Mouse (Mus musculus): ENCODE results near the gene Dennd5a.

The Dennd5a gene

DNA sequence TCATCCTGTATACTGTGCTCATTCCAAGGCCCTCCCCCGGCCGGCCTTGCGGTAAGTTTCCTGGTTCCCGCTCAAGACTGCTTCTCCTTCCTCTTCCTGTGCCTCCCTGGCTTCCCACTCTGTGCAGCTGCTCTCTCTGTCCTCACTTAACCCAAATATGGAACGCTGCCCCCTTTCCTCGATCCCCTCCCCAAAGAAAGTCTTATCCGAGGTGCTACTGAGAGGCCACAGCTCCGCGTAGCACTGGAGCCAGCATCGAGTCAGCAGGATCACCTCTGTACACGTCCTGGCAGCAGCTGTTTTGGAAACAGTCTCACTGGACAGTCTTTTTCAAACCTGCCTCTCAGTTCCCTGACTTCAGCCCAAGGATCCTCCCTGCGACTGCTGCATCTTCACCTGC is 81.1 kb downstream of the Dennd5a start:
- peak; percentile 38 to 72 for DNase-seq

DNA sequence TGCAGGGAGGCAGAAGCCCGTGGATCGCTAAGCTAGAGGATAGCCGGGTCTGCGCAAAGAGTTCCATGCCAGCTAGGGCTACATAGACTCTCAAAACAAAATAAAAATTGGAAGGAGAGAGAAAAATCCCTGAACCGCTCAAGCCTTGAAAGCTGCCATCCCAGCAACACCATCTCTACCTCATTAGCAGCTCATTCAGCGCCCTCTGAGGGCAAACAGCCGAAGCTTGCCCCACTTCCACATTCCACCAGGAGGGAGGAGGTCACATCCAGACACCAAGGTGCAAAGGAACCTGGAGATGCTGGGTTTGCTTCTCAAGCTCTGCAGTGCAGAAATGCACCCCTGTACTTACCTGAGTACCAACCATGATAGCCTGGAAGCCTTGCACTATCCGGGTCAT is 84.2 kb downstream of the Dennd5a start:
- no peak for DNase-seq

DNA sequence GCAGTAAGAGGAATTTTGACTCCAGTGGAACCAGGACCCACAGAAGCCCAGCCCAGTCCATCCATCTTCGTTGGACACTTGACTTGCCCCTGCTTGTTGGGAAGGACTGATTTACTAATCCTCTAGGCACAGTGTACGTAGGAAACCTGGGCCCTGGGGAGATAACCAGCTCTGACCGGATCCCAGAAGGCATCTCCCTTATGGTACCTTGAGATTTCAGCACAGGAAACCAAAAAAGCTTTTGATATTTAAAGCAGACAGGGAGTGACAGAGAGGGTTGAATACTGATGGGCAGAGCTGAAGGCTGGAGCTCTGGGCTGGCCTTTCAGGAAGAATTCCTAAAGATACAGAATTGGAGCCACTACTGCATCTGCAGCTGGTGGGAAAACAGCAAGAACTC is 84.7 kb downstream of the Dennd5a start:
- no peak for DNase-seq

- no peak for DNase-seq
Observed at GRCm38 (mm10) chr7:109875033-109875432, 85.2 kb downstream of the Dennd5a start.

GRCm38 (mm10) chr7:109873170-109873569 is 87.1 kb downstream of the Dennd5a start:
- no peak for DNase-seq

DNA sequence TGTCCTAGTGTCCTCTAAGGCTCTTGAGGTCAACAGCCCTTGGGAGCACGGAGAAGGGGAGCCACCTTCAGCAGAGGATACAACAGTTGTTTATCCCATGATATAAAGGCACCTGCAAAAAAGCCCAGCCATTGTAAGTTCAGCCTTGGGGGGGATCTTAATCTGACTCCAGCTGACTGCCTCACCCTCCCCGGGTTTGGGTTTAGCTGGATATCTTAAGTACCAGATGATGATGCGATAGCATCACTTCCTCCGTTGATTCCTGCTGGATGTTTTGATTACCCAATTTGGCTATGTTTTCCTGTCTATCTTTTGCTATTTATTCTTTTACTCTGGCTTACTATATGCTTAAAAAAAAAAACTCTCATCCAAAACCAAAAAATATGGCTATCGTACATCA is 89.0 kb downstream of the Dennd5a start:
- DNase-seq, result no peak

DNA sequence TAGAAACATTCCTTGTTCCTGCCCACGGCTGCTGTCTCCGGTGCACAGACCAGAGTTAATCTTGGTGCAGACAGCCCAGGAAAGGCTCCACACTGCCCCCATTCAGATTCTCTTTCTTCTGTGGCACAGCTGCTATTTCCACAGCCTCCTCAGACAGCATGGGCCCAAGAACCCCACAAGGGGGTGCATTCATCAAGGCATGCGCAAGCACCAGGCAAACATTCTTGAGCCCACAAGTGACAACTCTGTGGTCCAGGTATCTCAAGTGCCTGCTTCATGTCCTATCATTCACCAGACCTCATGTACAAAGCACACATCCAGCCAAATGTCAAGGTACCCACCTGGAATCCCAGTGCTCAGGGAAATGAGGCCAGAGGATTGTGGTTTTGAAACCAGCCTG is 91.8 kb downstream of the Dennd5a start:
- DNase-seq, result peak; percentile 29 to 57

DNA sequence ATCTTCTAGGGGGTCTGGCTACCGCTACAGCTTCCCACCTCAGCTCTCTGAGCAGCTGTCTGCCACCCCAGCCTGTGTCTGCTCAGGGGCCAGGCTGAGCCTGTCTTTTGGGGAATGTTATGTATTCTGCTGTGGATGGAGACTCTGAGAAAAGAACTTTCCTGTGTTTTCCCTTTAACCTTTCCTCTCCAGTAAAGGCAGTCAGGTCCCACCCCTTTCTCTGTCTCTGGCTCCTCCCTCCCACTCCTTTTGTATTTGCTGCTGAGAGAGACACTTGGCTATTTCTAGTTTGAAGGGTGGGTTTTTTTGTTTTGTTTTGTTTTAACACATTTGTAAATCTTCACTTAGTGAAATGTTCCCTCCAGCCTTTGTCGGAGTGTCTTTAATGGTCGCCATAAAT is 93.6 kb downstream of the Dennd5a start:
- no peak for DNase-seq

DNA sequence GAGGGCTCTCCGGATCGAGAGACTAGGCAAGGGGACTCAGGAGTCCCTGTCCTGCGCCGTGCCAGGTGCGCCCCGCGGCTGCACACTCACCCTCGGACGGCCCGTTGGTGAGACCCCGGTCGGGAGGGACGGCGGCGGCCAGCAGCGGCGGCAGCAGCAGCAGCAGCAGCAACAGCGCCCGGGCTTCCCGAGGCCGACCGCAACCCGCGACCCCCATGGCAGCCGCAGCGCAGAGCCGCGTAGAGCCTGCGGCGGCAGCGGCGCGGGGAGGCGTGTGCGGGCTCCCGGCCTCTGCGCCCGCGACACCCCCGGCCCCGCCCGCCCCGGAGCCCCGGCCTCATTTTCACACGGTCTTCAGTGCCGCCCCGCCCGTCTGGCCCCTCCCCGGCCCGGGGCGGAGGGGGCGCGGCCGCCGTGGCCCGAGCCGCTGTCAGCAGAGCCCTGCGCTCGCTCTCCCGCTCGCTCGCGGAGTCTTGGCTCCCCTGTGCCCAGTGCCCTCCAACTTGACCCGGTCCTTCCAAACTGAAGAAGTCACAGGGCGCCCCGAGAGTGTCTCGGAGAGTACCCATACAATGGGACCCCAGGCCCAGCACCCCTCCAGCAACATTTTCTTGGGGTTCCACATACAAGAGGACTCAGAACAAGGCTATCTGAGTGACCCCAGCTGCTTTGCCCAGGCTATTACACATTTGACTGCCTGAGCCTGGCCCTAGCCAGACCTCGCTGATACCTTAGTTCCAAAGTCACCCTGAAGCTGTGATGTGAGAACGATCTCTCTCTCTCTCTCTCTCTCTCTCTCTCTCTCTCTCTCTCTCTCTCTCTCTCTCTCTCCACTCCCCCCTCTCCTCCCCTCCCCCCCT is 94.7 kb downstream of the Dennd5a start, which contains the start of gene Scube2:
Gene Scube2, minus strand, starts transcription at position 310 of the 860 bp plus-strand sequence.
- DNase-seq, result peak; percentile 38 to 72

DNA sequence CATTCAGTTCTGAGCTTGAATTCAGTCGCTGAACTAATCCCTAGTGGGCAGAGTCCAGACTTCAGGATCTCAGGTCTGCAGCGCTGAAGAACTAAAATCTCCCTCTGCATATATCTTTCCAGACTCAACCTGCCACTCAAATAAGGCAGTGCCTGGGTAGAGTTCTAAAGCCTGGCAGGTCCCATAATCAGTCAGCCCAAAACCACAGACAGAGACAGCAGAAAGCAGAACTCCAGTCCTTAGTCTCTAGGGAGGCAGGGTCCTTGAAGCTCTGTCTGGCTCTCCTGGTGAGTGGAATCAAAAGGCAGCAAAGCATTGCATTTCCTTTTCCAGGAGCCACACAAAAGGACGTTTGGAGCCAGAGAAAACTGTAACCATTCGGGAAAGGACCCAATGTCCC is 96.7 kb downstream of the Dennd5a start:
- DNase-seq, result no peak

- no peak for DNase-seq
Observed at GRCm38 (mm10) chr7:109860162-109860561, 100.1 kb downstream of the Dennd5a start.

GRCm38 (mm10) chr7:109859354-109859753 is 100.9 kb downstream of the Dennd5a start:
- no peak for DNase-seq

DNA sequence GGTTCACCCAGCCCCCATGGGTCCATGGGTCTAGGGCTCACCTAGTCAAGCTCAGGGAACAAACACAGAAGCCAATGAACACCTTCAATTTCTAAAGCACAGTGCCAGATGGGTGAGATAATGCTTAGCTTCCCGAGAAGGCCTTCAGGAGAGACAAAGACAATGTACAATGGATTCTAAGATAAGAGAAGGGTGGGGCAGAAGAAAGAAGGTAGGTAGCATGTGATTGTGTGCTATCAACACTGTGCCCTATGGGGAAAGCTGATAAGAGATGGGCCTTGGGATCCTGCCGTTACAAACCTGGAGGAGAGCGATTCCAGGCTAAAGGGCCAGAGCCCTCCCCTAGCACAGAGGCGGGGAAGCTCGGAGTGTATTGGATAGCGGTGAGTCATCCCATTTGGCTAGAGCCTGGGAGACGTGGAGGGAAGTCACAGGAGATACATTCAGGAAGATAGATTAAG is 107.5 kb downstream of the Dennd5a start:
- no peak for DNase-seq

- DNase-seq, result no peak
Observed at GRCm38 (mm10) chr7:109852017-109852416, 108.3 kb downstream of the Dennd5a start.

GRCm38 (mm10) chr7:109850531-109850930 is 109.7 kb downstream of the Dennd5a start:
- no peak for DNase-seq

GRCm38 (mm10) chr7:109849750-109850434 is 110.4 kb downstream of the Dennd5a start:
- DNase-seq, result no peak

GRCm38 (mm10) chr7:109848867-109849733 is 111.2 kb downstream of the Dennd5a start:
- no peak for DNase-seq

- DNase-seq, result no peak
Observed at GRCm38 (mm10) chr7:109844100-109844499, 116.2 kb downstream of the Dennd5a start.

Data from lung, postnatal 4 days (tissue).